Mouse (Mus musculus): ENCODE data around the gene Pik3cg.

The Pik3cg gene

DNA sequence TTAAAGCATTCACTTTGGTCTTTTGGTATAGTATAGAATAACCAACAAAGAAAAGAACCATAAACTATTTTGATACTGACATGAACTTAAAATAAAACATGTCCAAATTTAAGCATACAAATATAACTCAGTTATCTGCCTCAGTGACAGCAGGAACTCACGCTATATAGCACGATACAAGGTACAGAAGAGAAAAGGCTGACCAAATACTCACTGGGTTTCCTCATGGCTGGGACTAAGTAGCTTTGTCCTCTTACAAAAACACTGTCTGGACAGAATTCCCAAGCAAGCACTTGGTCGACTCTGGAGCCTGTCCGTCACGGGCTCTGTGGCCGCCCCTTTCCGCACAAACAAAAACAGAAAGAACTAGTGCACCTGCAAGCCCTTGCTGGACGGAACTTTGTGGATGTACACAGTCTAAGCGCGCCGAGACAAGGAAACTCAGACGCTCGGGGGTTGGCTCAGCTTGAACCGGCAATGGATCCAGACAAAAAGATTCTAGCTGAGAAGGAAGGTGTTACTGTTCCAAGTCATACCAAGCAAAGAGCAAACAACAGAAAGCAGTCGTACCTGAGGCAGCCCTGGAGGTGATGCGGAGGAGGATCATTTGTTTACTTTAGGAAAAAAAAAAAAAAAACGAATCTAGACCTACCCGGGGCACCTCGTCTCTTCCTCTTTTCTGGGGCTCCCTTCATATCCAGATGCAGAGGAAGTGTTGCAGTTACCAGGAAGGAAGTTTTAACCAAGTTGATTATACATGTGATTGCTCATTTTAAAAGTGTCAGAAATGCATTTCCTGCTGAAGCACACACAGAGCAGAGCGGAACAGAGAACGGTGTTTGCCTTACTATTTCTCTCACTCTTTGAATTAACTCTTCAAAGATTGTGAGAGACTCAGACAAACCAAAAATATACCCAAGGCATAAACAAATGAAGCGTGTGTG is at the start of gene Pik3cg:
Pik3cg (minus strand) TSS at position 712 of the 944 bp plus-strand sequence.
- in situ Hi-C loops (cut with MseI, MboI): no loop called here

GRCm38 (mm10) chr12:32248483-32248882 is 40.0 kb upstream of the Pik3cg start:
- in situ Hi-C loops (cut with MseI, MboI): loop anchor here (5.0 kb wide), 1 partner anchor 281 kb away; no protein-coding TSS in a partner anchor

DNA sequence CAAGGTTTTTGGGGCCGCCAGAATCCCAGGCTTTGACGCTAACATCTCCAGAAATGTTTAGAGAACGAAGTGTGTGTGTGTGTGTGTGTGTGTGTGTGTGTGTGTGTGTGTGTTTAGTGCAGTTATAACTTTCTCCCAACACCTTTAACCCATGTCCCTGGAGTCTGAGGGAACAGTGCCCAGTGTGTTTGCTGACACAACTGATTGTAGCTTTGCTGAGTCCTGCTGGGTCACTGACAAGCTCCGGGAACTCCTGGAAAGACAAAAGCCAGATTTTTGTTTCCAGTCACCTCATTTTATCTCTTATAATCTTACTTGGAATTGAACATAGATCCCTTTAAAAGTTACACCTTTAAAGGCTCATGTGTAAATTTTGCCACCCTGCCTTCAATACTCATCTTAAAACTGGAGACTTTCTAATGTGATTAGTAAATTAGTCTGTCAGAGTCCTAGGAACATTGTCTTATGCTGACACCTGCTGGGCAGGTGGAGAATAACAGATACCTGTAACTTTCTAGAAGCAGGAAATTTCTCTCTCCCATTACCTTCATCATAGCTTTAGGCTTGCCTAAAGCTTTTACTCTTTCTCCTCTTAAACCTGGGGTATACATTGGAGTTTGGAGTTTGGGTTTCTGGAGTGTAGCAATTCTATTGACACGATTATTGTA is 37.2 kb upstream of the Pik3cg start:
- in situ Hi-C loops (cut with MseI, MboI): loop anchor here (5.0 kb wide), 1 partner anchor 278 kb away; no protein-coding TSS in a partner anchor

DNA sequence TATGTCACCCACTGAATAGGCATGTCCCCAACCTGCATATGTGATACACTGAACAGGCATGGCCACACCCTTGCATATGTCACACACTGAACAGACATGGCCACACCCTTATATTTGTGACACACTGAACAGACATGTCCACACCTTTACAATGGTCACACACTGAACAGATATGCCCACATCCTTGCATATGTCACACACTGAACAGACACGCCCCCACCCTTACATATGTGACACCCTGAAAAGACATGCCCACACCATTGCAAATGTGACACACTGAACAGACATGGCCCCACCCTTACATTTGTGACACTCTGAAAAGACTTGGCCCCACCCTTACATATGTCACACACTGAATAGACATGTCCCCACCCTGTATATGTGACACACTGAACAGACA is 35.1 kb upstream of the Pik3cg start:
- in situ Hi-C loops (cut with MseI, MboI): no loop called here

GRCm38 (mm10) chr12:32239134-32239533 is 30.7 kb upstream of the Pik3cg start:
- in situ Hi-C loops (cut with MseI, MboI): loop anchor here (10.0 kb wide), 1 partner anchor 94 kb away; no protein-coding TSS in a partner anchor

DNA sequence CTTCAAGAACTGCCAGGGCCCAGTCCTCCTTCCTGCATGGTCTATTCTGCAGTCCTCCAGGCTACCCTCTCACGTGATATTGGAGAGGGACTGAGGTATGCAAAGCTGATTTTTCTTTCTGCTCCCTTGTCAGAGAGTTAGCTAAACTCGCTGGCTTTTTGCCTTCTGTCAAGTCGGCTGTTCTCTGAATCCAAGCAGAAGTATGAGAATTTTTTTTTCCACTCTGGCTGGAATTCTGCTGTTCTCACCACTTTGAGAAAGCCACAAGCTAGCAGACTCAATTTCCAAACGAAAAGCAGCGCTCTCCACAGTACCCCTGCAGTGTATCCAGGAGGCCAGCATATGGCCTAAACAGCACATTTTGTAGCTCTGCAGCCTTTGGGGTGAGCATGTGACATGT is 30.0 kb upstream of the Pik3cg start:
- in situ Hi-C loops (cut with MseI, MboI): loop anchor here (10.0 kb wide), 1 partner anchor 94 kb away; no protein-coding TSS in a partner anchor

DNA sequence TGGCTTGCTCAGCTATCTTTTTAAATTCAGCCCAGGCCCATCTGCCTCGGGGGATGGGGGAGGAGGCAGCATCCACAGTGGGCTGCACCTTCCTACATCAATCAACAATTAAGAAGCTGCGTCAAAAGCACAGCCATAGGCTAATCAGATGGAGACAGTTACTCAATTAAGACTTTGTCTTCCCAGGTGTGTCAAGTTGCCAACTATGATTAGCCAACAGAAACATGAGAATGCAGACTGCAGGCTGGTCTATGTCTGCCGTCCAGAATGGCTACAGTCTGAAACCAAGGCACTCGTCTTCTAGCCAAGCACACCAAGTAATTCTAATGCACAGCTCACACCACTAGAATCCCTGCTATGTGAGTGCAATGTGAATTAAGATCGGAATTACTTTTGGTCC is 29.4 kb upstream of the Pik3cg start:
- in situ Hi-C loops (cut with MseI, MboI): loop anchor here (10.0 kb wide), 1 partner anchor 93 kb away; no protein-coding TSS in a partner anchor

GRCm38 (mm10) chr12:32237139-32237538 is 28.7 kb upstream of the Pik3cg start:
- in situ Hi-C loops (cut with MseI, MboI): loop anchor here (10.0 kb wide), 1 partner anchor 92 kb away; no protein-coding TSS in a partner anchor

DNA sequence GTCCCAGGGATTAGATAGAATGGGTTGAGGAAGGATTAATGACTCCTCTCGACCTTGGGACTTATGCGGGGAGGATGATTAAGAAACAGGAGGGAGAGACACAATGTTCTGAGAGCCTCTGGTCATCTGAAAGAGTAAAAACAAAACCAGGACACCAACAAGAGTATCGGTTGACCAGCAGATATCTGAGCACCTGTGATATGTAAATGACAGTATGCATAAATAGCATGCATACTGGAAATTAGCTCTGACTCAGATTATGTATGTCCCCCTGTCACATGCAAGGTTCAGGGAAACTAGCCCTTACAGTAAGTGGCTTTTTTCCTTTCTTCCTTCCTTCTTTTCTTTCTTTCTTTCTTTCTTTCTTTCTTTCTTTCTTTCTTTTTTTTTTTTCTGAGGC is 28.0 kb upstream of the Pik3cg start:
- in situ Hi-C loops (cut with MseI, MboI): loop anchor here (10.0 kb wide), 1 partner anchor 92 kb away; no protein-coding TSS in a partner anchor

DNA sequence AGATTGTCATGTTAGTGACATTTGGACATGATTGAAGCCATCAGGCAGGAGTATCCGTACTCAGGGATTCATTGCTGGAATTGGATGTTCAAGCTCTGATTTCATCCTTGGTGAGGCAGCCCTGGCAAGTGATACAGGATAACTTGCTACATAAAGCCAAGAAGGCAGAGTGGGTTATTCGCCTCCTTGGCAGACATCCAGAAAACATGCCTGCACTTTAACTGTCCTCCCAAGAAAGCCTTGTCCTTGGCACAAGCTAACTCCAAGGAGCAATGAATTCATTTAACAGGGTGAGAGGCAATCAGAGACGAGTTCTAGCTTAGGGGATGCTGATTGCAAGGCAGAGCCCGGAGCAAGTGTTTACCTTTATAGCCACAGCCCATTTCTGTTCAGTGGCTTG is 25.4 kb upstream of the Pik3cg start:
- in situ Hi-C loops (cut with MseI, MboI): loop anchor here (10.0 kb wide), 1 partner anchor 89 kb away; no protein-coding TSS in a partner anchor

DNA sequence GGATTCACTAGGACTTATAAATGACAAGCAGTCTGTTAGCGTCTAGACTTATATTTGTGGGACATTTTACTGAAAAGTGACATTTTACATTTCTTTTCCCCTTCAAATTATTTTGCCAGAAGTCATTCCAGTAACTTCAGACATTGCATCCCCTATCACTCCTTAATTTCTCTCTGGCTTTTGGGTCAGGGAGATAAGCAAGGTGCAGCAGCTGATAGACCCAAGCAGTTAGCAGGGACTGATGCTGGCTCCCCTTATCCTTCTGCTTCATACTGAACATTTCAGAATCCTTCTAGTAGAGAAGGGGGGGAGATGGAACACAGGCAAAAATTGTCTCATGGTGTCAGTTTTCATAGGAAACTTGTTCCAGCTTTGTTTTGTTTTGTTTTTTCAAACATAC is 22.9 kb upstream of the Pik3cg start:
- in situ Hi-C loops (cut with MseI, MboI): loop anchor here (10.0 kb wide), 1 partner anchor 87 kb away; no protein-coding TSS in a partner anchor

DNA sequence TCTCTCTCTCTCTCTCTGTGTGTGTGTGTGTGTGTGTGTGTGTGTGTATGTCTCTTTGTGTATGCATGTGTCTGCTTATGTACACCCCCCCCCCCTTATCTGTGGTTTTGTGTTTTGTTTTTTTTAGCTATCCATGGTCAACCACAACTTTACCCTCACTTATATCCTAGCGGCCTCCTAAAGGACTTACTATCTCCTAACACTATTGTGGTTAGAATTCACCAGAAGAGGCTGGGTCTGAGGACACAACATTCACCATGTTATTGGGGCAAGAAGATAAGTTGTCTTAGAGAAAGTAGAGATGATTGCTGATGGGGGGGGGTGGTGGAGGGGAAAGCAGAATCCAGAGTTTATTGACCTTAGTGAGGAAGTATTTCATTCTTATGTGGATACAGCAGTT is 15.2 kb upstream of the Pik3cg start:
- in situ Hi-C loops (cut with MseI, MboI): no loop called here

DNA sequence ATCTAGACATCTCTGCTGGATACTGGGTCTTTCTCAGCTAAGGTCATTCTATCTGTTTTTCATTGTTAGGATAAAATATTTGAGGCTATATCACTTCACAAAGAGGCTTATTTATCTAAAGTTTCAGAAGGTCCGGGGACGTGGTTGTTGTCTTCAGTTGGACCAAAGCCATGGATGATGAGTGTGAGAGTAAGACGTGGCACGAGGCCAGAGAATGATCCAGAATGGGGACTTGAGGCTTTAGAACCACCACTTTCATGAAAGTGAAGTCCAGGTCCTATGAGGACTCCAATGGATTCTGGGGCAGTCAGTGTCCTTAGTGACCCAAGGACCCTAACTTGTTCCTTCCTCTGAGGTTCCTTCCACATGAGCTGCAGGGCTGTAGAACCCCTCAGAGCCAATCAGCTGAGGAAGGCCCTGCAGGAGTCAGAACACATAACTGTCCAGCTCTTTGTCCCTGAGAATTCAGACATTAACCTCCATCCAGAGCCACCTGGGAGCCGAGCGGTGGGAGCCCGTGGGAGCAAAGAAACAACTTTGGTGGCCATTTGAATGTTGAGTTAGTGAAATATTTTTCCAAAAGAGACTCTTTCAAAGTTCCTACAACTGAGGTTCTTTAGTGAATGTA is 14.4 kb upstream of the Pik3cg start:
- in situ Hi-C loops (cut with MseI, MboI): no loop called here

DNA sequence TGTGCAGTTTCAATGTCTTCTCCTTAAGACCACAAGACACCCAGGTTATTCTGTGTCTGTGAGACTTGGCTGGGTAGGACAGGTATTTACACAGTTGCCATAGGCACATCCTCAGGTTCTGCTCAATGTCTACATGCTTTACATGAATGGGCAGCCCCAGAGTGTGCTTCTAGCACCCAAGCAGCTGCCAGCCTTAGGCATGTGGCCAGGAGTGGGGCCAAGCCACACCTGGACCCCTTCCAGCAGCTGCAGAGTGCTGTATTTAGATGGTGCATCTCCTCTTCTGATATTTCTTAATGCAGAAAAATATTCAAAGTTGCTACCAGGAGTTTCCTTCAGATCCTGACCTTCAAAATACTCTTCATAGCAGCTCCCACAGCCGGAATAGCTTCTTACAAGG is 11.9 kb upstream of the Pik3cg start:
- in situ Hi-C loops (cut with MseI, MboI): no loop called here

DNA sequence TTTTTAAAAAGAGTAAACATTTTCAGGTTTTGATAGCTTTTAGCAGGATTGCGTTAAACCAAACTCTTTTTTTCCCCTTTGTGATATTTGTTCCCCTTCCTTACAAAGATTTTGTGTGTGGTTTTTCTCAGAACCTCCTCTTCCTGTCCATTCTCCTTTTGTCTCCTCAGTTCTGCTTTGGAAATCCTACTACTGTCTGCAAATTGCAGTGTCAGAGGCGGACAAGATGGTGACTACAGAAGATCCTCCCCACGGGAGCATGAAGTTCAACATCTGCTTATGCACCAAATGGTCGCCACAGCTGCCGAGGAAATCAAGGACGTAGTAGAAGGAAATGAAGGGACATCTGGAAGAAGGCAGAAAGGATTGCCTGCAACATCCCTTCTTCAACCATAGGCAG is 6.7 kb upstream of the Pik3cg start:
- in situ Hi-C loops (cut with MseI, MboI): no loop called here

GRCm38 (mm10) chr12:32212702-32213101 is 4.2 kb upstream of the Pik3cg start:
- in situ Hi-C loops (cut with MseI, MboI): no loop called here

- in situ Hi-C loops (cut with MseI, MboI): no loop called here
Measured at GRCm38 (mm10) chr12:32212156-32212555, 3.7 kb upstream of the Pik3cg start.

DNA sequence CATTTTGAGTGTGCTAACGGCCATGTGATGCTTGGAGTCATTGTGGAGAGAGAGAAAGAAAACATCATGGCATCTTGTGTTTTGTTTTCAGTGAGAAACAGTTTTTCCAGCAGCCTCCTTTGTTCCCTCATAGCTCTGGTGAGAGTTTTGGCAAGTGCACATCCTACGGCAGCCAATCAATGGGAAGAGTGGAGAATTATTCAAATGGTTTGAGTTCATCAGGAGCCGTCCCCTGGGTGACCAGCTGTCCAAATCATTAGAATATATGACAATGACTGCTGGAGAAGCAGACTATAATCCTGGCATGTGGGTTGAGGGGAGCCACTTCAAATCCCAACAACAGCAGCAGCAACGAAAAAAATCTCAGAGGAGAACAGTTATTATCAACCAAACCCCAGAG is 2.8 kb upstream of the Pik3cg start:
- in situ Hi-C loops (cut with MseI, MboI): no loop called here

- in situ Hi-C loops (cut with MseI, MboI): no loop called here
Measured at GRCm38 (mm10) chr12:32208951-32209350, 492 bp upstream of the Pik3cg start.

DNA sequence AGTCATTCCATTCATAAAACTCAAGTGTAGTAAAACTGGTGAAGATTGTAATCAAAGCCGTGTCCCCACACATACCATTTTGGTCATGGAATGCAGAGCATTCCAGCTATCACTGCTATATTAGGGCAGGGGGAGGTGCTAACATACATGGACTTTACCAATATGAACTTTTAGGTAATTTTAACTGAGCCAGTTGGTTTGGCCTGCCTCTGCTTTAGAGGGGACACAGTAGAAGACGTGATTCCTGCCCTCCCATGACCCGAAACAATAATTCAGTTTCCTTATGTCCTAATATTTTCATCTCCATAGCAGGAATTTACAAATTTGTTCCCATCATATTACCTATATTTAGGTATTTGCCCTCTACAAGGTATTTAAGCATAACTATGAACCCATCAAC is 1.3 kb downstream of the Pik3cg start:
- in situ Hi-C loops (cut with MseI, MboI): no loop called here

DNA sequence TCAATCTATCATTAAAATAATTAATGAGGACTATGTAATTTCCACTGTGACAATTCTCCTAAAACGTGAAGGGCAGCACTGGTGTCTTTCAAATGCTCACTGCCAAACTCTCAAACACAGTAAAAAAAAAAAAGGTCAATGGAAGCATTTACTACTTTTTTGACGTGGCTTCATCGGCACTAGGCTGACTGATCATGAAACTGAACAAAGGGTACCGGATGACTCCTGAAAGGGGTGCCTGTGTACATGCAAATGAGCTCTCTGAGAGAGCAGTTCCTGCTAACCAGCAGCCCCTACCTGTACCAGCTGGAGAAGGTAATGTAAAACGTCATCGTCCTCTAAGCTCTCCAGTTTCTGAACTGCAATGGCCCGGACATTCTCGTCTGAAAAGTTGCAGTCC is 4.8 kb downstream of the Pik3cg start:
- in situ Hi-C loops (cut with MseI, MboI): no loop called here

DNA sequence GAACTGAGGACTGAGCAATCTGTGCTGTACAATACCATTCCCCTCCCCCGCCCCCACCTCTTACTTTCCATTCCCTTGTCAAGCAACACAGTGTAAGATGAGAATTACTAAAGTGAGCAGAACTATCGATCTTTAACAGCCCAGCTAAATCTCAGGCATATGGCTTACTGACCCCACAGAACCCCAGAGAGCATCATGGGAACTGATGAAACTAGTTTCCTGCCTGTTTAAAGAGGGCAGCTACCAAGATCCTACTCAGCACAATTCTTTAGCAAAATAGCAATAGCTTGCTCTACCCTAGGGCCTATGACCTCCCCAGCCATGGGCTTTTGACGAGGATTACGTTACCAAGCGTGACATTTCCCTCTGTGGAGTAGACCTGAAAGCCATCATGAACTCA is 5.9 kb downstream of the Pik3cg start:
- in situ Hi-C loops (cut with MseI, MboI): no loop called here

Measured in mouse trophoblast stem cell (cell line).